Mouse (Mus musculus) brain, embryonic 14.5 days (tissue): ENCODE results near the gene Greb1. TPM values are rescaled to one million over a fixed set of nuclear protein-coding genes. Genes with fewer than 3 reads are reported as not detected.

Experiments used
- DNase-seq: peaks from one replicate; pipeline ENCODE4 v3.0.0-alpha.2; 2011; ENCODE audit warnings: low read depth
- CTCF ChIP-seq: fragments of 200-500 bp; IDR thresholded peaks from 2 replicates; pipeline ENCODE4 v1.5.1; 2012; ENCODE audit warnings: inconsistent platforms, mild to moderate bottlenecking, moderate library complexity, borderline replicate concordance; ENCODE audit not compliant: insufficient read depth, insufficient read length; ENCODE audit errors: extremely low read depth
- POLR2A ChIP-seq: fragments of 200-500 bp; IDR thresholded peaks from 2 replicates; pipeline ENCODE4 v1.6.1; 2012; ENCODE audit warnings: mild to moderate bottlenecking, inconsistent platforms, borderline replicate concordance; ENCODE audit not compliant: poor library complexity, insufficient read depth, insufficient read length, severe bottlenecking; ENCODE audit errors: extremely low read depth
- polyA plus RNA-seq: library from polyadenylated mRNA; depleted of rRNA; stranded (reverse); fragments of >200 nt; gene quantifications from 2 replicates; pipeline ENCODE4 v1.2.3, GENCODE M21; 2012

The Greb1 gene
- polyA plus RNA-seq, 1 experiment: 4.8 TPM

DNA sequence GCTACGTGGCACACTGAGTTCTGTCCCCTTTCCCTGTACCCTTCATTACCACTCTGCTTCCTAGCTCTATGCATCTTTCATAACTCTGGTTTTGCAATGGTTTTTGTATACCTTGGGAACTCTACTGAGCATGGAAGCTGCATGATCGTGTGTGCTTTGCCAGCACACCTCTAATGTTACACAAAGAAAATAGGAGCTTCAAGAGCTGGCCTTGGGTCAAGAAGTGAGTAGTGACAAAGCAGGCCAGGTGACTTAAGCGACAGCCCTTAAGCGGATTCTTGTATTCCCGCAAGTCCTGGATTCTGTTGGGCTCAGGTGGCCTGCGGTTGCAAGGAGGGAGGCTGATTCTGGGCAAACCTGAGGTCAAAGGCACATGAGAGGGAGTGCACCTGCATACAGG is 152.4 kb downstream of the Greb1 start:
- no peak for TF ChIP-seq CTCF
- TF ChIP-seq POLR2A: no peak
- no peak for DNase-seq

DNA sequence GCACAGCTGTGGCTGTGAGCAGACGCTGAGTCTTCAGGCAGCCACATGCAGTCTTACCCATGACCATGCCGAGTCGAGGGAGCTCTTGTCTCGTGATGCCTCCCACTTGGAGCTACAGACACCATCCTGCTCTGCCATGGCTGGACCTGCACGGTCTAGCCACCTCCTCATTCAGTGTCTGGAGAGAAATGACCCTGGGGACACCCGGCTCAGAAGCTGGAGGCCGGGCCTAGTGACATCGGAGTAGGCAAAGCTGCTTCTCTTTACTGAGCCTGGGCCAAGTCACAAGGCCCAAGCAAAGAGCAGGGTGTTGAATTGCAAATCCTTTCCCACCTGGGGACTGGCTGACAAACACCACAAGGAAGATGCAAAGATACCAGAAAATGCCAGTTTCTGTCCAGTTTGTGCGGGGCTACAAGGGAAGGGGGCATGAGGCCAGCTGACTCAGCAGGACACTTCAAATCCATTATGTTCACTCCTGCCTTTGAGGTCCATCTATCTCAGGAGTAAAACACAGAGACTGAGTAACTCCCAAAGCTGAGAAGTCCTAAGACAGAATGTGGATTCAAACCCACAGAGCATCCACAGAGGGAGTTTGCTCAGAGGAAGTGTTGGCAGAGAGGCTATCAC is 153.8 kb downstream of the Greb1 start:
- TF ChIP-seq POLR2A: no peak
- TF ChIP-seq CTCF: no peak
- no peak for DNase-seq

DNA sequence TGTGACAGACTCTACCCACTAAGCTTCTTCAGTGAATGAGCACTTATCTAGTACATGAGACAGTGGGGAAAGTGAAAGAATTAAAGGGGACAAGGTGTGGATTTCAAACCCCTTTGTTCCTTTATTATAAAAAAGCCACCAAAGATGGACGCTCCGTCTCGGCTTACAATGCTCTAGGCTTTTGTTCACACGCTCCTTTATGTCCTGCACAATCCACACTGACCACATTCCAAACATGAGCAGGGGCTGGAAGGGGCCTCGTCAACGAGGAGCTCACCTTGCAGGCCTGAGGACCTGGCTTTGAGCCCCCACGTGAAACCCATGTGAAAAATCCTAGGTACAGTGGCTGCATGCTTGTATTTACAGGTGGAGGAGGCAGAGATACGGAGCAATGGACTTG is 156.0 kb downstream of the Greb1 start:
- TF ChIP-seq CTCF (no peak), POLR2A (no peak)
- no peak for DNase-seq

DNA sequence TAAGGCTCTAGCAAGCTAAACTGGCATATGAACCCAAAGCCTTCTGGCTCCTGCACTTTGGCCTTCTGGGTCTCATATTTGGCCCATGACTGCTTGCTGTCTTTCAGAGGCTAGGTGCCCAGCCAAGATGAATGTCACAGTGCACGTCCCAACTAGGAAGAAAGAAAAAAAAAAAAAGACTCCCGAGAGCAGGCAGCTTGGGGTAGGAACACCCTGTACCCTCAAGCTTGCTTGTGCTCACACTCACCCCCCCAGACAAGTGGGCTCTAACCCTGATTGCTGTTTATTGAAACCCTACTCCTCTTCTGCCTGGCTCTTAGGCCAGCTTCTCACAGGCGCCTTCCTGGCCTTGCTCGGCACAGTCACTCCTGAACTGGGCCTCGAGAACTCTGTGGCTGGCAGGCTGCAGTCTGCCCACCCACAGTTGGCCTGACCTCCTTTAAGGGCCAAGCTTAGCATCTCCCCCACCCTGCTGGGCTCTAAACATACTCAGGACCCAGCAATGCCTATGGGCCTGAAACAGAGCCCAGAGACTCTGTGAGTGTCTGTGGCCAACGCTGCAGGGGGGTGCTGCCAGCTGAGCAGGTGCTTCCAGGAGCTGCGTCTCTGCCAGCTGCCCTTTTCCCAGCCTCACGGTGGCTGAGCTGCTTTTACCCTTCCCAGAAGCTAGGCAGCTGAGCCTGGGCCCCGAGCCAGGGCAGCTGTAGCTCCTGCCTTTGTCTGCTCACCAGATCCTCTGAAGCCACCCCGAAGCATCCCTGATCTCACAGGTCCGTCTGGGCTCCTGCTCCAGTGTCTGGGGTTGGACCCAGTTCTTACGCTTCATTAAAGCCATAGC is 157.0 kb downstream of the Greb1 start:
- TF ChIP-seq POLR2A (no peak), CTCF (no peak)
- peak; percentile 93 for DNase-seq

DNA sequence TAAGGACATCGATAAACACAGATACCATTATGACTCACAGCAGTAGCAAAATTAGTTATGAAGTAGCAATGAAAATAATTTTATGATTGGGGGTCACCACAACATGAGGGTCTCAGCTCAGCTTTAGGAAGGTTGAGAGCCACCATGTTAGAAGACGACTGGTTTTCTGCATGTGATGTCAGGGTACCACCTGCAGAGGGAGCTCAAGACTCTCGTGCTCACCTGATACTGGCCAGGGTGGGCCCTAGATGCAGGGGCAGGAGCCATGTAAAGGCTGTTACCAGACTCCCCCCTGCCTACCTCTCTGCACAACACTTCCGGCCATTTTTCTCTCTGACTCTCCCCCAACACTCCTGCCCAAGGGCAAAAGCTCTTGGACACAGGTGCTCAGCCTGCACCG is 158.7 kb downstream of the Greb1 start:
- TF ChIP-seq CTCF: peak; percentile 1; the same call in 1 of the 2 replicates
- no peak for TF ChIP-seq POLR2A

DNA sequence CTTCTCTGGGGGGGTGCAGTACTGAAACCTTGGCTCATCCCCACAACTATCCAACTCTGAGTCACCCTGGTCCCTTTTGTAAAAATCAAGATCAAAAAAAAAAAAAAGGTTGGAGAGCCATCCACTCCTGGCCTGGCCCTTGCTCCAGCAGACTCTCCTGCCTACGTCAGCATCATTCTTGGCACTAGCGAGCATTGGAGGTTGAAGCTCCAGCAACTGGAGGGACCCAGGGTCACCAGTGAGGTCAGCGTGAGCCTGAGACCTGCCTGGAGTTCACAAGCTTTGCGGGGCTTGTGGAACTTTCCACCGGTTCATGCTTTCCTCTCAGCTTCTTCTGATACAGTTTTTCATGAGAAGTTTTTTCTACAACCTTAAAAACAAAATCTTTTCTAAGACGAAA is 160.6 kb downstream of the Greb1 start:
- no peak for DNase-seq
- TF ChIP-seq CTCF (no peak), POLR2A (no peak)

More for the DNA sequence above, 158.7 kb downstream of the Greb1 start:
- DNase-seq: no peak

DNA sequence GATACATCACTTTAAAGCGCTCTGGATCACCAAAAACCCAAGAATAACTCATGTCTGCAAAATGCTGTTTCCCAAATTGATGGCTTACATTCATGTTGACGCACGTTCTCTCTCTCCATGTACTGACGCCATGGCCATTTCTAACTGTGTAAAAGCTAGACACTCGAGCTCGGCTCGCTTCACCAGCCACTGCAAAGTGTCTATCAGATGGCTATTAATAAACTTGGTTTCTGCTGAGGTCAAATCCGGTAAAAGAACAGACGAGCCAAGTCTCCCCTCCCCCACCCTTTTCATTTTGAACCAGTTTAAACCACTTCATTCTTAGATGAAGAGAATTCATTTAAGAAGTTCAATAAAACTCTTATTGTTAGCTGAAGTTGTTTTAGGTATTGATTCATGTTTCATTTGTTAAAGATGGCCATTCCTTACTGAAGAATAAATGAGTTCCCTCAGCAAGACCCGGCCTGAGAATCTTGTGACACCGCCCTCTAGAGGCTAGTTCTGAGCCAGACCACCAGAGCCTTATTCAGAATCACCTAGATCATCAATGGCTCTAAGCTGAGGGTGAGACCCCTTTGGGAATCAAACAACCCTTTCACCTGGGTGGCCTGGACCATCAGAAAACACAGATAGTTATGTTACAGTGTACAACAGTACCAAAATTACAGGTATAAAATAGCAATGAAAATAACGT is 161.5 kb downstream of the Greb1 start:
- DNase-seq: no peak
- TF ChIP-seq POLR2A: no peak
- TF ChIP-seq CTCF: peak; percentile 49; the same call in 1 of the 2 replicates

DNA sequence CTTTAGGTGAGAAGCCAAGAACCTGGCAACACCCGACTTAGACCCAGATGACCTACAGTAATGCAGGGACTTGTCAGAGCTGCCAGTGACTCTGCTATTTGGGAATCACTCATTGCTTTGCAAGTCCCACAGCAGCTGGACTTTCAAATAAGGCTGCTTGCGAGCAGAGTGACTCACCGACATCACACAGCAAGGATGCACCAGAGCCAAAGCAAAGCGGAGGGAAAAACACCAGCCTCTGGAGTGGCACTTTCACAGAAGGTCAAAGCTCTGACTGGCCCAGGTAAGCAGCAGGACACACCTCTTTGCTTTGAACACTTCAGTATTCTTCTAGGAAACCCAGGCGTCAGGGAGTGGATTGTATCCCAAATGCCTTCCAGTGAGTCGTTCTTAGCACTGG is 164.9 kb downstream of the Greb1 start:
- no peak for DNase-seq
- no peak for TF ChIP-seq CTCF
- no peak for TF ChIP-seq POLR2A

DNA sequence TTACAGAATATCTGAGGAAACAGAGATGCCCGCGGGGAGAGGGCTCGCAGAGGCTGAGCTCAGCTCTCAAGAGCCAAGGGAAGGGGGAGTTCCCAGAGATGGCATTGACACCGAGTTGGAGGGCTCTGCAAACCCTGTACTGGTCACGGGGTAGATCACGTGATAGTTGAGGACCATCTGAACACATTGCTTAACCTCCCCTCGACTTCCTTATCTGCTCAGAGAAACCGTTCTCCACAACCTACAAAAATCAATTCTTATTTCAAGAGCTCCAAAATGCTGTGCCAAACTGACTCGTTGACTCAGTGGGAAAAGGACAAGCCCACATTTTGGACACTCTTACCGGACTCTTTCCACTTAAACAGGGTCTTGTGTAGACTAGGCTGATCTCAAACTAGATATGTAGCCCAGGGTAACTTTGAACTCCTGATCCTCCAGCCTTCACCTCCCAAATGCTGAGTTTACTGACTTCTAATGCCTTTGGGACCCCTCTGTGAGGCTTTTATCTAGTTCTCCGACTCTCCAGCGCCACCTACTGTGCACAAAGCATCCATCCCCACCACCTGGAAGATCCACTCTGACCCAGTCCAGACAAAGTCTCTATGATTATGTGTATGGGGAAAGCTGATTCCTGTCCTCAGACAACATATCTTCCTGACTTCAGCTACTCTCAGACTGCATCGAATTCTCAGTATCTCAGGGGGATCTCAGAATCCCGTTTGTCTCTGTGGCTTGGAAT is 166.4 kb downstream of the Greb1 start:
- peak; percentile 65 for DNase-seq
- TF ChIP-seq POLR2A (no peak), CTCF (peak; percentile 73; the same call in 1 of the 2 replicates)

DNA sequence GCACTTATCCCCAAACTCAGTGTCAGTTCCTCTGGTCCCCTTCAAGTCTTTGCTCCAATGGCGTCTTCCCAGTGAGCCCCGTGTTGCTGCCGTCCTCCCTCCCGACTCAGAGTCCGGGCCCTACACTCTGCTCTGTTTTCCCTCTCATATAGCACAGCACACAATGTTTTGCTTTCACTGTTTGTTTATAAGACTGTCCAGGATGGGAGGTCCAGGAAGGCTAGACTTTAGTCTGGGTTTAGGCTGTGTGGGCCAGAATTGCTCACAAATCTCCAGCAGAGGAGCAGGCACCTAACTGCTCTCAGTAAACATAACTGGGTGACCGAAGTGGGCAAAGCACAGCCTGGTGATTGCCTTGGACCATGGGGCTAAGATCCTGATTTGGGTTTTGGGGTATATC is 167.5 kb downstream of the Greb1 start:
- no peak for DNase-seq
- TF ChIP-seq POLR2A: no peak
- TF ChIP-seq CTCF: no peak

DNA sequence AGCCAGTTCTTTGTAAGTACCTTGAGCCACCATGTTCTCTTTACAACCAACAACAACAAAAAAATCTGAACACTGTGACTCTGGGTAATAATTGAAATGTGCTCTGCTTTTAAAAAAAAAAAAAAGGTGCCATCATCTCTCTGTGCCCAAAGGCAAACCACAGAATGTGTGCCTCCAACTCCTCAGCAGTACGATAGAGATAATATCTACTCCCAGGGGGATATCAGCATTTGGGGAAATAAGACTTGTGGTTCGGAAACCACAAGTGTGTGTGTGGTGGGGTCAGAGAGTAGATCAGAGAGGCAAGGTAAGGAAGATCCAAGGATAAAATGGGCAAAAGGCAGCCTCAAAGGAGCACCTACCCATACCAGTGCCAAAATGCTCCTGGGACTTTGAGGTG is 169.3 kb downstream of the Greb1 start:
- no peak for TF ChIP-seq CTCF

DNA sequence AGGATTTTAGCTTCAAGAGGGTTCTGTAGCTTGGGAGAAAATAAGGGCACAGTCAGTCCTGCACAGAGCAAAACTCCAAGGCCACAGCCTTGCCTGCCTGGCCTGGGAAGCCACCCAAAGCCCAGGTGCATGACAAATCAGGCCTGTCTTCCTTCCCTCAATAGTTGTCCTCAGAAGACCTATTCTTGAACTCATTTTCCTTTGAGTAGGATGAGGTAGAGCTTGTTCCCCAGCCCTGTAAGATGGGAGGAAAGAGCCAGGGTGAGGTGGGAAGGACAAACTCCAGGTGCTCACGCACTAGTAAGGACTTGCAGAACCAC is 169.9 kb downstream of the Greb1 start:
- no peak for TF ChIP-seq POLR2A
- no peak for TF ChIP-seq CTCF
- no peak for DNase-seq

More for the DNA sequence above, 169.3 kb downstream of the Greb1 start:
- no peak for DNase-seq
